Mouse (Mus musculus) CH12.LX (cell line): ENCODE measurements at regions not wholly inside any gene's neighbourhood (a gene's known extent, or its start where the extent isn't known, plus 50 kb on each side); places are given as distances from the start of the nearest gene placed in this dataset.

Source experiments
- DNase-seq: peaks from one replicate; pipeline ENCODE4 v3.0.0-alpha.2; 2013; ENCODE audit errors: extremely low read depth
- H3K27ac ChIP-seq: 2 replicates; pipeline ENCODE4 v1.5.1; 2012; ENCODE audit warnings: low read depth, mild to moderate bottlenecking, control low read depth, moderate library complexity; ENCODE audit not compliant: insufficient read depth
- H3K27me3 ChIP-seq: replicated peaks from 2 replicates; pipeline ENCODE3; 2012; ENCODE audit warnings: inconsistent platforms
- H3K36me3 ChIP-seq, 2 experiments: replicated peaks in 1 of 2; 2 replicates each; pipeline versions ENCODE3 to v1.6.1; 2012; ENCODE audit warnings: inconsistent platforms in 1 of 2, low read length in 1 of 2, mild to moderate bottlenecking in 1 of 2, mixed read lengths in 1 of 2, moderate library complexity in 1 of 2; ENCODE audit not compliant: control insufficient read depth in 1 of 2, insufficient read depth in 1 of 2
- H3K4me1 ChIP-seq, 2 experiments: 2 replicates each; pipeline ENCODE4 v1.6.1; 2012; ENCODE audit warnings: inconsistent platforms in 1 of 2, moderate library complexity in 1 of 2; ENCODE audit not compliant: insufficient read depth in 2 of 2, control insufficient read depth in 1 of 2
- H3K4me2 ChIP-seq: 2 replicates; pipeline ENCODE4 v1.6.1; 2012; ENCODE audit warnings: low read depth, mild to moderate bottlenecking, control low read depth; ENCODE audit not compliant: poor library complexity, insufficient read depth, severe bottlenecking
- H3K4me3 ChIP-seq, 3 experiments: fragments of 150-350 bp in 1 of 3; sonication (generic) in 1 of 3; replicated peaks in 1 of 3; 2 replicates each; pipeline versions ENCODE3 to v1.5.1; 2011 to 2012; ENCODE audit warnings: low read depth in 2 of 3, low read length in 2 of 3, mild to moderate bottlenecking in 2 of 3, moderate library complexity in 2 of 3, control low read depth in 1 of 3, improper control_type of control experiment in 1 of 3, inconsistent platforms in 1 of 3, mixed read lengths in 1 of 3; ENCODE audit not compliant: poor library complexity in 1 of 3
- H3K79me2 ChIP-seq: replicated peaks from 2 replicates; pipeline ENCODE4 v1.6.1; 2012; ENCODE audit warnings: mild to moderate bottlenecking, moderate library complexity; ENCODE audit not compliant: control insufficient read depth, poor library complexity, insufficient read depth, severe bottlenecking; ENCODE audit errors: extremely low read depth
- H3K9ac ChIP-seq: 2 replicates; pipeline ENCODE4 v1.6.1; 2012; ENCODE audit warnings: low read depth, mild to moderate bottlenecking, control low read depth, moderate library complexity; ENCODE audit not compliant: insufficient read depth
- H3K9me3 ChIP-seq: replicated peaks from 2 replicates; pipeline ENCODE3; 2012; ENCODE audit warnings: low read length, inconsistent platforms, mixed read lengths
- BHLHE40 ChIP-seq: IDR thresholded peaks from 2 replicates; pipeline ENCODE4 v1.6.1; 2011; ENCODE audit warnings: mild to moderate bottlenecking, low read depth, low read length, improper control_type of control experiment
- CHD1 ChIP-seq: IDR thresholded peaks from 2 replicates; pipeline ENCODE4 v1.6.1; 2012; ENCODE audit warnings: low read depth, low read length, improper control_type of control experiment, inconsistent platforms
- CHD2 ChIP-seq: IDR thresholded peaks from 2 replicates; pipeline ENCODE4 v1.6.1; 2011; ENCODE audit warnings: low read length, improper control_type of control experiment
- CTCF ChIP-seq, 2 experiments: IDR thresholded peaks in 1 of 2; conservative IDR thresholded peaks in 1 of 2; 2 replicates each; pipeline ENCODE4 v1.5.1; 2011 to 2012; ENCODE audit warnings: low read depth in 2 of 2, low read length in 2 of 2, improper control_type of control experiment in 1 of 2, inconsistent platforms in 1 of 2, mild to moderate bottlenecking in 1 of 2, moderate library complexity in 1 of 2
- E2F4 ChIP-seq: IDR thresholded peaks from 2 replicates; pipeline ENCODE4 v1.6.1; 2011; ENCODE audit warnings: low read depth, low read length, improper control_type of control experiment; ENCODE audit not compliant: insufficient replicate concordance
- ELF1 ChIP-seq: IDR thresholded peaks from 2 replicates; pipeline ENCODE4 v1.6.1; 2014; ENCODE audit warnings: low read depth, mild to moderate bottlenecking, inconsistent platforms, low read length, improper control_type of control experiment
- EP300 ChIP-seq: IDR thresholded peaks from 2 replicates; pipeline ENCODE4 v1.6.1; 2011; ENCODE audit warnings: low read length, improper control_type of control experiment
- ETS1 ChIP-seq: conservative IDR thresholded peaks from 2 replicates; pipeline ENCODE4 v1.6.1; 2012; ENCODE audit warnings: low read depth, mild to moderate bottlenecking, inconsistent platforms, low read length, improper control_type of control experiment, moderate library complexity
- GABPA ChIP-seq: IDR thresholded peaks from 2 replicates; pipeline ENCODE4 v1.6.1; 2012; ENCODE audit warnings: low read depth, low read length, improper control_type of control experiment, inconsistent platforms; ENCODE audit not compliant: insufficient replicate concordance
- HCFC1 ChIP-seq: IDR thresholded peaks from 2 replicates; pipeline ENCODE4 v1.6.1; 2012; ENCODE audit warnings: low read depth, mild to moderate bottlenecking, inconsistent platforms, low read length, improper control_type of control experiment
- IRF4 ChIP-seq: IDR thresholded peaks from 2 replicates; pipeline ENCODE4 v1.6.1; 2014; ENCODE audit warnings: low read depth, mild to moderate bottlenecking, inconsistent platforms, low read length, improper control_type of control experiment
- JUN ChIP-seq: IDR thresholded peaks from 2 replicates; pipeline ENCODE4 v1.6.1; 2011; ENCODE audit warnings: low read depth, mild to moderate bottlenecking, low read length, improper control_type of control experiment, moderate library complexity; ENCODE audit not compliant: insufficient read depth
- JUND ChIP-seq: conservative IDR thresholded peaks from 2 replicates; pipeline ENCODE4 v1.6.1; 2011; ENCODE audit warnings: low read depth, low read length, improper control_type of control experiment
- KAT2A ChIP-seq: IDR thresholded peaks from 2 replicates; pipeline ENCODE4 v1.6.1; 2012; ENCODE audit warnings: low read length, improper control_type of control experiment, inconsistent platforms; ENCODE audit not compliant: insufficient replicate concordance
- MAFK ChIP-seq: IDR thresholded peaks from 2 replicates; pipeline ENCODE4 v1.6.1; 2011; ENCODE audit warnings: low read length, improper control_type of control experiment; ENCODE audit not compliant: insufficient replicate concordance
- MAX ChIP-seq: IDR thresholded peaks from 2 replicates; pipeline ENCODE4 v1.6.1; 2011; ENCODE audit warnings: low read length, improper control_type of control experiment
- MAZ ChIP-seq: IDR thresholded peaks from 2 replicates; pipeline ENCODE4 v1.6.1; 2012; ENCODE audit warnings: low read depth, mild to moderate bottlenecking, inconsistent platforms, low read length, improper control_type of control experiment, moderate library complexity
- MEF2A ChIP-seq: IDR thresholded peaks from 2 replicates; pipeline ENCODE4 v1.6.1; 2014; ENCODE audit warnings: low read depth, mild to moderate bottlenecking, inconsistent platforms, low read length, improper control_type of control experiment, borderline replicate concordance
- MXI1 ChIP-seq: IDR thresholded peaks from 2 replicates; pipeline ENCODE4 v1.6.1; 2011; ENCODE audit warnings: mild to moderate bottlenecking, low read depth, low read length, improper control_type of control experiment
- MYC ChIP-seq: IDR thresholded peaks from 2 replicates; pipeline ENCODE4 v1.6.1; 2011; ENCODE audit warnings: low read depth, mild to moderate bottlenecking, improper control_type of control experiment, low read length
- NELFE ChIP-seq: IDR thresholded peaks from 2 replicates; pipeline ENCODE4 v1.6.1; 2011; ENCODE audit warnings: low read depth, low read length, improper control_type of control experiment
- NRF1 ChIP-seq: IDR thresholded peaks from 2 replicates; pipeline ENCODE4 v1.6.1; 2014; ENCODE audit warnings: low read depth, mild to moderate bottlenecking, inconsistent platforms, low read length, improper control_type of control experiment, moderate library complexity
- PAX5 ChIP-seq: IDR thresholded peaks from 2 replicates; pipeline ENCODE4 v1.6.1; 2012; ENCODE audit warnings: low read length, inconsistent platforms, mixed read lengths
- POLR2A ChIP-seq: IDR thresholded peaks from 2 replicates; pipeline ENCODE4 v1.6.1; 2011; ENCODE audit warnings: low read depth, mild to moderate bottlenecking, improper control_type of control experiment, low read length
- POLR2AphosphoS2 ChIP-seq: IDR thresholded peaks from 2 replicates; pipeline ENCODE4 v1.6.1; 2011; ENCODE audit warnings: low read depth, low read length, improper control_type of control experiment
- RAD21 ChIP-seq: IDR thresholded peaks from 2 replicates; pipeline ENCODE4 v1.6.1; 2011; ENCODE audit warnings: low read depth, mild to moderate bottlenecking, low read length, improper control_type of control experiment, moderate library complexity
- RCOR1 ChIP-seq: conservative IDR thresholded peaks from 2 replicates; pipeline ENCODE4 v1.6.1; 2012; ENCODE audit warnings: low read depth, mild to moderate bottlenecking, inconsistent platforms, low read length, improper control_type of control experiment
- SIN3A ChIP-seq: IDR thresholded peaks from 2 replicates; pipeline ENCODE4 v1.6.1; 2012; ENCODE audit warnings: low read length, improper control_type of control experiment, inconsistent platforms
- SMC3 ChIP-seq: IDR thresholded peaks from 2 replicates; pipeline ENCODE4 v1.6.1; 2011; ENCODE audit warnings: low read depth, low read length, improper control_type of control experiment
- TBP ChIP-seq: conservative IDR thresholded peaks from 2 replicates; pipeline ENCODE4 v1.6.1; 2011; ENCODE audit warnings: low read depth, low read length, improper control_type of control experiment
- TCF12 ChIP-seq: IDR thresholded peaks from 2 replicates; pipeline ENCODE4 v1.6.1; 2014; ENCODE audit warnings: low read depth, mild to moderate bottlenecking, inconsistent platforms, low read length, improper control_type of control experiment
- UBTF ChIP-seq: IDR thresholded peaks from 2 replicates; pipeline ENCODE4 v1.6.1; 2012; ENCODE audit warnings: low read depth, mild to moderate bottlenecking, inconsistent platforms, low read length, improper control_type of control experiment, moderate library complexity
- USF1 ChIP-seq: IDR thresholded peaks from 2 replicates; pipeline ENCODE4 v1.6.1; 2014; ENCODE audit warnings: low read depth, mild to moderate bottlenecking, inconsistent platforms, low read length, improper control_type of control experiment
- USF2 ChIP-seq: conservative IDR thresholded peaks from 2 replicates; pipeline ENCODE4 v1.6.1; 2011; ENCODE audit warnings: low read depth, low read length, improper control_type of control experiment
- ZC3H11A ChIP-seq: IDR thresholded peaks from 2 replicates; pipeline ENCODE4 v1.6.1; 2012; ENCODE audit warnings: low read depth, mild to moderate bottlenecking, inconsistent platforms, low read length, improper control_type of control experiment
- ZKSCAN1 ChIP-seq: IDR thresholded peaks from 2 replicates; pipeline ENCODE4 v1.6.1; 2012; ENCODE audit warnings: low read depth, inconsistent platforms, low read length, improper control_type of control experiment, borderline replicate concordance
- ZMIZ1 ChIP-seq: IDR thresholded peaks from 2 replicates; pipeline ENCODE4 v1.6.1; 2012; ENCODE audit warnings: low read depth, mild to moderate bottlenecking, inconsistent platforms, low read length, improper control_type of control experiment
- ZNF384 ChIP-seq: IDR thresholded peaks from 2 replicates; pipeline ENCODE4 v1.6.1; 2012; ENCODE audit warnings: low read depth, low read length, improper control_type of control experiment, inconsistent platforms
- dilution Hi-C: fragments of 300-500 bp; cut with MboI; formaldehyde crosslinking; loops from 2 replicates; pipeline ENCODE4 v1.14.3; 2020; ENCODE audit warnings: low sequenced_read_pairs; ENCODE audit not compliant: extremely low pct_unique_long_range_greater_than_20kb, extremely low pct_ligation_motif_present
- in situ Hi-C: fragments of 300-500 bp; cut with MboI; formaldehyde crosslinking; loops from 3 replicates; pipeline ENCODE4 v1.14.3; 2019; ENCODE audit warnings: low sequenced_read_pairs, low pct_ligation_motif_present, low pct_unique_long_range_greater_than_20kb, mixed read lengths

GRCm38 (mm10) chr15:57644331-57644953, 167.0 kb upstream of the Slc22a22 start:
- TF ChIP-seq MAX = no peak
- TF ChIP-seq GABPA = no peak
- TF ChIP-seq EP300 = no peak
- no peak for TF ChIP-seq NRF1
- no peak for TF ChIP-seq POLR2A
- no peak for TF ChIP-seq HCFC1
- no peak for TF ChIP-seq ZKSCAN1
- peak; percentile 88 for TF ChIP-seq SMC3
- no peak for TF ChIP-seq JUND
- no peak for TF ChIP-seq JUN
- no peak for TF ChIP-seq NELFE
- no peak for TF ChIP-seq ELF1
- no peak for TF ChIP-seq E2F4
- TF ChIP-seq RAD21 = peak; percentile 76
- no peak for TF ChIP-seq MXI1
- TF ChIP-seq MAZ = no peak
- no peak for TF ChIP-seq KAT2A
- TF ChIP-seq UBTF = no peak
- TF ChIP-seq MAFK = no peak
- no peak for TF ChIP-seq ZNF384
- TF ChIP-seq POLR2AphosphoS2 = no peak
- TF ChIP-seq MYC = no peak
- TF ChIP-seq USF1 = no peak
- TF ChIP-seq ZC3H11A = peak; percentile 8; the same call in 1 of the 2 replicates
- no peak for TF ChIP-seq USF2
- no peak for TF ChIP-seq MEF2A
- peak; percentile 39; the same call in 1 of the 2 replicates for TF ChIP-seq CHD2
- TF ChIP-seq ETS1 = no peak
- TF ChIP-seq TCF12 = peak; percentile 43; the same call in 1 of the 2 replicates
- no peak for TF ChIP-seq PAX5
- peak; percentile 46 to 79 for TF ChIP-seq CTCF (conservative IDR thresholded peaks at IDR 0.05 in 1 of 2, IDR thresholded peaks at IDR 0.05 in 1 of 2; ENCODE audit: low read depth in 2 of 2, low read length in 2 of 2)
- TF ChIP-seq TBP = no peak
- TF ChIP-seq CHD1 = no peak
- 0 out of 2 replicates have a peak, but pooled peaks have one; percentile 3 for TF ChIP-seq IRF4
- no peak for TF ChIP-seq RCOR1
- no peak for TF ChIP-seq ZMIZ1
- TF ChIP-seq SIN3A = no peak
- no peak for TF ChIP-seq BHLHE40
- H3K9ac ChIP-seq = no peak overlapping the region
- in situ Hi-C loops (no loop called here), dilution Hi-C loops (no loop called here)
- no peaks in the 10 kb centered on the region for H3K79me2 ChIP-seq
- 0 out of 2 replicates have a peak overlapping the region, but pooled peaks have one; percentile 57 for H3K4me2 ChIP-seq
- H3K9me3 ChIP-seq = no peaks in the 10 kb centered on the region
- peak; percentile 72 for DNase-seq
- H3K27ac ChIP-seq = no peak overlapping the region
- no peaks in the 10 kb centered on the region for H3K27me3 ChIP-seq
- no peaks in the 10 kb centered on the region for H3K36me3 ChIP-seq
- peaks cover 0 to 5% of the 10 kb centered on the region in 2 experiments; a peak in 2 of 4 replicates for H3K4me1 ChIP-seq
- no peak overlapping the region for H3K4me3 ChIP-seq
